Mouse (Mus musculus) bone marrow, adult 2 months (tissue): Measurements from ENCODE around the gene Fbxl20. TPM values are rescaled to one million over a fixed set of nuclear protein-coding genes. Genes with fewer than 3 reads are reported as not detected.
"Not testable (repeated sequence)": the region's sequence is repeated elsewhere in the genome, so short reads cannot be mapped to it uniquely, and the experiment has no call there.

Experiments
- H3K27ac ChIP-seq: fragments of 200-500 bp; 2 replicates; pipeline ENCODE4 v1.5.1; 2012; ENCODE audit warnings: low read depth, mild to moderate bottlenecking, control low read depth, inconsistent platforms, low read length; ENCODE audit not compliant: control insufficient read depth, poor library complexity, insufficient read depth
- H3K4me1 ChIP-seq: fragments of 200-500 bp; 2 replicates; pipeline ENCODE4 v1.6.1; 2011; ENCODE audit warnings: low read length; ENCODE audit not compliant: control insufficient read depth, insufficient read depth
- H3K4me3 ChIP-seq: fragments of 200-500 bp; replicated peaks from 2 replicates; pipeline ENCODE3; 2011; ENCODE audit warnings: mild to moderate bottlenecking, low read depth, low read length, control low read depth; ENCODE audit not compliant: control insufficient read depth
- CTCF ChIP-seq: fragments of 200-500 bp; IDR thresholded peaks from 2 replicates; pipeline ENCODE4 v1.5.1; 2011; ENCODE audit warnings: low read length, control low read depth; ENCODE audit not compliant: control insufficient read depth, insufficient read depth
- POLR2A ChIP-seq: fragments of 200-500 bp; IDR thresholded peaks from 2 replicates; pipeline ENCODE4 v1.6.1; 2011; ENCODE audit warnings: low read depth, mild to moderate bottlenecking, control low read depth, low read length, borderline replicate concordance; ENCODE audit not compliant: control insufficient read depth
- WGBS: fragments of 180-500 bp; shearing (Covaris S2); methylation state at CpG from one replicate; pipeline ENCODE4 v1.1.7; 2018; 5-methylcytosine and 5-hydroxymethylcytosine counted together
- polyA plus RNA-seq: library from polyadenylated mRNA; stranded (reverse); fragments of >200 nt; gene quantifications from 2 replicates; pipeline ENCODE4 v1.2.4, GENCODE M21; 2011; ENCODE audit warnings: low replicate concordance; ENCODE audit not compliant: missing spikeins, insufficient read depth, insufficient read length

Fbxl20 gene
- polyA plus RNA-seq, result 7.8 and 10.1 TPM in 2 replicates

GRCm38 (mm10) chr11:98149786-98150624 is at the start of gene Fbxl20:
Fbxl20 (minus strand) TSS chr11:98150403.
- Histone ChIP-seq H3K4me1 (no peaks in the 10 kb centered on the region; the same call in 1 of the 2 replicates), H3K4me3 (peak within 1 kb of the TSS; percentile 93), H3K27ac (peak within 1 kb of the TSS; percentile 76)
- TF ChIP-seq CTCF, result no peak
- TF ChIP-seq POLR2A, result peak; percentile 27; the same call in 1 of the 2 replicates
- 2% methylated on average over 64 of the region's 65 CpGs for WGBS

GRCm38 (mm10) chr11:98192901-98193805 is 43.0 kb upstream of the Fbxl20 start, which contains the start of gene Med1:
Med1 (minus strand) TSS chr11:98193293.
- no peaks in the 10 kb centered on the region for H3K4me1 ChIP-seq
- under 1% methylated on average over 52 of the region's 53 CpGs for WGBS
- peak within 1 kb of the TSS; percentile 86 for H3K4me3 ChIP-seq
- TF ChIP-seq POLR2A, result peak; percentile 75; the same call in 1 of the 2 replicates
- TF ChIP-seq CTCF, result no peak
- peak within 1 kb of the TSS; percentile 81 for H3K27ac ChIP-seq

- WGBS, result 79% methylated on average over 5 of the region's 5 CpGs
- no peak overlapping the region for H3K27ac ChIP-seq
- H3K4me1 ChIP-seq, result no peaks in the 10 kb centered on the region
- H3K4me3 ChIP-seq, result no peak overlapping the region
- TF ChIP-seq CTCF (no peak), POLR2A (no peak)
These were observed 40.6 kb upstream of the Fbxl20 start for GRCm38 (mm10) chr11:98190820-98191219.

GRCm38 (mm10) chr11:98187640-98188395 is 37.6 kb upstream of the Fbxl20 start:
- WGBS, result 90% methylated on average over 9 of the region's 9 CpGs
- Histone ChIP-seq H3K27ac (no peak overlapping the region), H3K4me3 (no peak overlapping the region)

GRCm38 (mm10) chr11:98182149-98182548 is 31.9 kb upstream of the Fbxl20 start:
- H3K4me1 ChIP-seq, H3K27ac ChIP-seq, H3K4me3 ChIP-seq: not testable (repeated sequence)
- WGBS, result 62% methylated on average over 3 of the region's 3 CpGs

More at GRCm38 (mm10) chr11:98187640-98188395, 37.6 kb upstream of the Fbxl20 start:
- H3K4me1 ChIP-seq, result no peaks in the 10 kb centered on the region
- TF ChIP-seq CTCF, result no peak
- no peak for TF ChIP-seq POLR2A

GRCm38 (mm10) chr11:98168400-98168799 is 18.2 kb upstream of the Fbxl20 start:
- no peak for TF ChIP-seq CTCF
- no peak for TF ChIP-seq POLR2A
- no peak overlapping the region for H3K4me3 ChIP-seq
- H3K4me1 ChIP-seq, result no peaks in the 10 kb centered on the region
- 77% methylated on average over 1 of the region's 1 CpGs for WGBS
- no peak overlapping the region for H3K27ac ChIP-seq

- TF ChIP-seq CTCF (no peak), POLR2A (no peak)
- H3K4me3 ChIP-seq, result no peak overlapping the region
- 57% methylated on average over 6 of the region's 6 CpGs for WGBS
- H3K27ac ChIP-seq, result no peak overlapping the region
- no peaks in the 10 kb centered on the region for H3K4me1 ChIP-seq
These were observed 4.9 kb upstream of the Fbxl20 start for GRCm38 (mm10) chr11:98155094-98155493.
